Mouse (Mus musculus) lung, embryonic 15.5 days (tissue): Measurements from ENCODE around the gene Nr5a1. TPM values are rescaled to one million over a fixed set of nuclear protein-coding genes. Genes with fewer than 3 reads are reported as not detected.

Source experiments
- ATAC-seq: fragments of 200-750 bp; cut with Nextera tagmentation; 2 replicates; pipeline ENCODE4 v1.8.0; 2017; ENCODE audit warnings: moderate number of reproducible peaks, borderline replicate concordance; ENCODE audit not compliant: low FRiP score, low TSS enrichment; ENCODE audit errors: extremely low read depth
- H3K27ac ChIP-seq: fragments of 300-500 bp; sonication (generic); 2 replicates; pipeline ENCODE4 v1.5.1; 2015; ENCODE audit warnings: moderate library complexity, mild to moderate bottlenecking, inconsistent platforms
- H3K27me3 ChIP-seq: fragments of 300-500 bp; sonication (generic); 2 replicates; pipeline ENCODE4 v1.6.1; 2015; ENCODE audit warnings: inconsistent platforms
- H3K36me3 ChIP-seq: fragments of 300-500 bp; sonication (generic); 2 replicates; pipeline ENCODE4 v1.6.1; 2015; ENCODE audit warnings: inconsistent platforms
- H3K4me1 ChIP-seq: fragments of 300-500 bp; sonication (generic); 2 replicates; pipeline ENCODE4 v1.6.1; 2015; ENCODE audit warnings: inconsistent platforms
- H3K4me2 ChIP-seq: fragments of 300-500 bp; sonication (generic); 2 replicates; pipeline ENCODE4 v1.6.1; 2015; ENCODE audit warnings: inconsistent platforms, mild to moderate bottlenecking, moderate library complexity
- H3K4me3 ChIP-seq: fragments of 300-500 bp; sonication (generic); 2 replicates; pipeline ENCODE4 v1.5.1; 2015; ENCODE audit warnings: mild to moderate bottlenecking, inconsistent platforms
- H3K9ac ChIP-seq: fragments of 300-500 bp; sonication (generic); 2 replicates; pipeline ENCODE4 v1.6.1; 2015; ENCODE audit warnings: inconsistent platforms
- H3K9me3 ChIP-seq: fragments of 300-500 bp; sonication (generic); 2 replicates; pipeline ENCODE4 v1.6.1; 2016; ENCODE audit warnings: inconsistent platforms
- WGBS: fragments of 180-500 bp; shearing (Covaris S2); methylation state at CpG from one replicate; pipeline ENCODE4 v1.1.7; 2015; 5-methylcytosine and 5-hydroxymethylcytosine counted together
- polyA plus RNA-seq: library from polyadenylated mRNA; unstranded; fragments of >200 nt; fragmentation: Nextera tagmentation; extraction: Ambion mirVana; gene quantifications from 2 replicates; pipeline ENCODE4 v1.2.1, GENCODE M21; 2015

Nr5a1 gene
- polyA plus RNA-seq, 1 experiment from 2014 or later: 0.16 TPM

GRCm38 (mm10) chr2:38675366-38675969 lies 38.9 kb downstream of the Nr5a1 start:
- Histone ChIP-seq H3K36me3 (no peaks in the 10 kb centered on the region), H3K4me1 (no peaks in the 10 kb centered on the region), H3K9ac (no peak overlapping the region), H3K4me2 (no peak overlapping the region), H3K9me3 (no peaks in the 10 kb centered on the region), H3K4me3 (no peak overlapping the region), H3K27ac (no peak overlapping the region), H3K27me3 (peaks cover 6% of the 10 kb centered on the region; the same call in 1 of the 2 replicates)
- WGBS: 50% methylated on average over 9 of the region's 9 CpGs
- 0 out of 2 replicates have a peak, but pooled peaks have one; percentile 46 for ATAC-seq

- Histone ChIP-seq H3K36me3 (no peaks in the 10 kb centered on the region), H3K9me3 (no peaks in the 10 kb centered on the region), H3K9ac (no peak overlapping the region), H3K4me1 (no peaks in the 10 kb centered on the region), H3K4me2 (no peak overlapping the region), H3K27me3 (peaks cover 12% of the 10 kb centered on the region; the same call in 1 of the 2 replicates), H3K27ac (no peak overlapping the region), H3K4me3 (no peak overlapping the region)
- ATAC-seq: no peak
- WGBS: 47% methylated on average over 11 of the region's 11 CpGs
Observed at GRCm38 (mm10) chr2:38672496-38672895, 41.8 kb downstream of the Nr5a1 start.

- H3K27me3 ChIP-seq: peaks cover 12% of the 10 kb centered on the region; the same call in 1 of the 2 replicates
- WGBS: 13% methylated on average over 17 of the region's 17 CpGs
- H3K9me3 ChIP-seq: no peaks in the 10 kb centered on the region
- ATAC-seq: peak; percentile 73; the same call in 1 of the 2 replicates
- peak overlapping the region; percentile 18 for H3K4me2 ChIP-seq
- H3K4me3 ChIP-seq: no peak overlapping the region
- H3K9ac ChIP-seq: no peak overlapping the region
- no peaks in the 10 kb centered on the region for H3K4me1 ChIP-seq
- H3K36me3 ChIP-seq: no peaks in the 10 kb centered on the region
- H3K27ac ChIP-seq: no peak overlapping the region
Observed at GRCm38 (mm10) chr2:38668802-38669580, 45.4 kb downstream of the Nr5a1 start.

GRCm38 (mm10) chr2:38661398-38661797 lies 52.9 kb downstream of the Nr5a1 start:
- ATAC-seq: no peak
- Histone ChIP-seq H3K36me3 (no peaks in the 10 kb centered on the region), H3K4me3 (no peak overlapping the region), H3K27ac (no peak overlapping the region), H3K4me1 (0 out of 2 replicates have a peak, but pooled peaks cover 6% of the 10 kb centered on the region), H3K9me3 (no peaks in the 10 kb centered on the region), H3K27me3 (peaks cover 16% of the 10 kb centered on the region; the same call in 1 of the 2 replicates), H3K9ac (no peak overlapping the region), H3K4me2 (no peak overlapping the region)
- 3% methylated on average over 1 of the region's 1 CpGs for WGBS

GRCm38 (mm10) chr2:38658338-38658836 lies 56.0 kb downstream of the Nr5a1 start:
- Histone ChIP-seq H3K36me3 (no peaks in the 10 kb centered on the region), H3K9ac (0 out of 2 replicates have a peak overlapping the region, but pooled peaks have one; percentile 36), H3K27me3 (peaks cover 16% of the 10 kb centered on the region; the same call in 1 of the 2 replicates), H3K4me3 (peak overlapping the region; percentile 40), H3K4me1 (0 out of 2 replicates have a peak, but pooled peaks cover 6% of the 10 kb centered on the region), H3K9me3 (no peaks in the 10 kb centered on the region), H3K27ac (no peak overlapping the region), H3K4me2 (peak overlapping the region; percentile 79)
- WGBS: 1% methylated on average over 25 of the region's 25 CpGs
- ATAC-seq: peak; percentile 86

GRCm38 (mm10) chr2:38653694-38654093 lies 60.6 kb downstream of the Nr5a1 start:
- no peak overlapping the region for H3K27ac ChIP-seq
- peaks cover 16% of the 10 kb centered on the region for H3K27me3 ChIP-seq

GRCm38 (mm10) chr2:38653293-38653619 lies 61.1 kb downstream of the Nr5a1 start:
- Histone ChIP-seq H3K27me3 (peaks cover 16% of the 10 kb centered on the region), H3K9ac (no peak overlapping the region), H3K4me3 (no peak overlapping the region), H3K4me1 (0 out of 2 replicates have a peak, but pooled peaks cover 4% of the 10 kb centered on the region), H3K36me3 (no peaks in the 10 kb centered on the region), H3K4me2 (no peak overlapping the region), H3K27ac (no peak overlapping the region), H3K9me3 (no peaks in the 10 kb centered on the region)
- 88% methylated on average over 5 of the region's 5 CpGs for WGBS
- no peak for ATAC-seq

More at GRCm38 (mm10) chr2:38653694-38654093, 60.6 kb downstream of the Nr5a1 start:
- Histone ChIP-seq H3K36me3 (no peaks in the 10 kb centered on the region), H3K9me3 (no peaks in the 10 kb centered on the region), H3K9ac (no peak overlapping the region), H3K4me1 (0 out of 2 replicates have a peak, but pooled peaks cover 6% of the 10 kb centered on the region), H3K4me2 (no peak overlapping the region), H3K4me3 (no peak overlapping the region)
- ATAC-seq: no peak
- WGBS: 80% methylated on average over 2 of the region's 2 CpGs

GRCm38 (mm10) chr2:38652565-38653292 lies 61.6 kb downstream of the Nr5a1 start:
- Histone ChIP-seq H3K9me3 (no peaks in the 10 kb centered on the region), H3K4me1 (no peaks in the 10 kb centered on the region), H3K27me3 (peaks cover 13% of the 10 kb centered on the region)

GRCm38 (mm10) chr2:38652098-38652497 lies 62.2 kb downstream of the Nr5a1 start:
- Histone ChIP-seq H3K4me2 (no peak overlapping the region), H3K9me3 (no peaks in the 10 kb centered on the region), H3K9ac (no peak overlapping the region), H3K4me1 (no peaks in the 10 kb centered on the region), H3K27ac (no peak overlapping the region), H3K36me3 (no peaks in the 10 kb centered on the region), H3K27me3 (peaks cover 7% of the 10 kb centered on the region), H3K4me3 (no peak overlapping the region)
- WGBS: 59% methylated on average over 7 of the region's 7 CpGs
- no peak for ATAC-seq

More at GRCm38 (mm10) chr2:38652565-38653292, 61.6 kb downstream of the Nr5a1 start:
- H3K4me3 ChIP-seq: no peak overlapping the region
- no peak overlapping the region for H3K9ac ChIP-seq
- WGBS: 61% methylated on average over 10 of the region's 10 CpGs
- H3K36me3 ChIP-seq: no peaks in the 10 kb centered on the region
- ATAC-seq: no peak
- H3K4me2 ChIP-seq: no peak overlapping the region
- no peak overlapping the region for H3K27ac ChIP-seq

- Histone ChIP-seq H3K36me3 (no peaks in the 10 kb centered on the region), H3K9me3 (no peaks in the 10 kb centered on the region), H3K4me3 (no peak overlapping the region), H3K9ac (no peak overlapping the region), H3K4me1 (no peaks in the 10 kb centered on the region), H3K27ac (no peak overlapping the region), H3K27me3 (no peaks in the 10 kb centered on the region; the same call in 1 of the 2 replicates), H3K4me2 (no peak overlapping the region)
- WGBS: 66% methylated on average over 1 of the region's 1 CpGs
- no peak for ATAC-seq
Observed at GRCm38 (mm10) chr2:38650340-38650739, 64.0 kb downstream of the Nr5a1 start.

- no peaks in the 10 kb centered on the region for H3K36me3 ChIP-seq
- H3K4me1 ChIP-seq: peaks cover 5% of the 10 kb centered on the region
- no peak for ATAC-seq
- WGBS: 77% methylated on average over 7 of the region's 7 CpGs
- H3K27ac ChIP-seq: no peak overlapping the region
- H3K4me3 ChIP-seq: no peak overlapping the region
- no peak overlapping the region for H3K4me2 ChIP-seq
- no peaks in the 10 kb centered on the region for H3K9me3 ChIP-seq
- H3K27me3 ChIP-seq: no peaks in the 10 kb centered on the region; the same call in 1 of the 2 replicates
- no peak overlapping the region for H3K9ac ChIP-seq
Observed at GRCm38 (mm10) chr2:38647661-38648060, 66.7 kb downstream of the Nr5a1 start.
